Mouse (Mus musculus): ENCODE data around the gene Ggt6. TPM values are rescaled to one million over a fixed set of nuclear protein-coding genes. Genes with fewer than 3 reads are reported as not detected.
"Not testable (repeated sequence)": the region's sequence is repeated elsewhere in the genome, so short reads cannot be mapped to it uniquely, and the experiment has no call there.

Ggt6 gene
- total and polyA plus RNA-seq, 3 experiments, result 0.83 to 13.4 (median 4.7) TPM

DNA sequence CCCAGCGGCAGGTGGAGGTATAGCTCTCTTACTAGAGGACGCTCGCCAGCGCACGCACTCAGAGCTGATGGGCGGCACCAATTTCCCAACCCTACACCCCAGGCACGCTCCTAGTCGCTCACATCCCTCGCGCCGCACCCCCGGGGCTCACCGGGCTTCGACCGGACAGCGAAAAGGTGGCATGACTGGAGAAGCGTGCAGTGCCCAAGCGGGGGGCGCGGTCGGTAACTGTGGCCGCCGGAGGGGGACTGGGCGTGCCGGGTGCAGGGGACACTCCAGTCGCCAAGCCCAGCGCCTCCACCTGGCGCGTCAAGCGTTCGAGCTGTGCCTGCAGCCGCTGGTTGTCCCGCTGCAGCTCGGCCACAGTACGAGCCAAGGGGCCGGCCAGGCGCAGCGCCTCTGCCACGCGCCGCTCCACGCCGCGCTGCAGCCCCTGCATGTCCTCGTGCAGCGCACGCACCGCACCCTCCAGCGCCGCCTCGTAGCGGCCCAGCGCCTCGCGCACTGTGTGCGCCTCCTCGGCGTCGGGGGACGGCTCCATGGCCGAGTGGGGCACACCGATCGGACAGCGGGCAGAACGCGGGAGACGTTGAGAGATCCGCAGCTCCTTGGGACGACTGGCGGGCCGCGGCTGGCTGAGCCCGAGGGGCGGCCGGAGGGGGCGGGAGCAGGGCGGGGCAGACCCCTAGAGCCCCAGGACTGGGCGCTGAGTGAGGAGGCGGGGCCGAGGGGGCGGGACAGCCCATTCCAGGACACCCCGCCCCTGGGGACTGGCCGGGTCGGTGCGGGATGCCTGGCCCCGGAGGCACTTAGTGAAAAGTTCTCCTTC, 24.0 kb upstream of the Ggt6 start, which contains the start of gene Smtnl2:
Gene Smtnl2 (minus strand): TSS at position 621 of the 829 bp plus-strand sequence.
- peak; percentile 95 for DNase-seq

DNA sequence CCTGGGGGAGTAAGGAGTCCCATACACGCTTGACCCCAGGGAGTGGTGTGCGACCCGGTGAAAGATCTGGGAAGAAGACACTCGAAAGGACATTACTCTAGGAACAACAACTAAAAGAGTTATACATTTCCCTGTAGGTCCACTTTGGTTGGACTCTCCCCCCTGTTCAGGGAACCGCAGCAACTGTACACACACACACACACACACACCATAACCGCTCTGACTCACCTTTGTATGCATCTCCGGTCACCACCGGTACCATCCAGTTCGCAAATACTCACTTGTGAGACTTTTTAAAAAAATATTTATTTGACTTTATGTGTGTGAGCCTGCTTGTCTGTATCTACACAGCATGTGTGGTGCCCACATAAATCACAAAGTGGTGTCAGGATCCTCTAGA, 23.4 kb upstream of the Ggt6 start:
- no peak for DNase-seq

DNA sequence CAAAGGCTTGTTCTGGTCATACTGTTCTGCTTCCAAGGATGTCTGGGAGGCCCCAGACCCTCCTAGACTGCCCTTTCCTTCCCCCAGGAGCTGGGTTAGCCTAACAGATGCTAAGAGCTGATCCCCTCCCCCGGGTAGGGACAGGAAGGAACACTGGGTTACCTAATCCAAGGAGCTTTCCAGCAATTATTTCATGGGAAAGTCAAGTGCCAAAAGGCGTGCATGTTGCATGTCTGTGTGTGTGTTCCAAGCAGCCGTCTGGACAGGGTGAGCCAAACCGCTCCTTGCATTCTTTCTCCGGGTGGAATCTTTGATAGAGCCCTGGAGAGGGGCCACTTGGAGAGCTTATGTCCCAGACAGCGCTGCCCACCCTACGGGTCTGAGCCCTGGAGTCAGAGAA, 22.3 kb upstream of the Ggt6 start:
- no peak for DNase-seq

DNA sequence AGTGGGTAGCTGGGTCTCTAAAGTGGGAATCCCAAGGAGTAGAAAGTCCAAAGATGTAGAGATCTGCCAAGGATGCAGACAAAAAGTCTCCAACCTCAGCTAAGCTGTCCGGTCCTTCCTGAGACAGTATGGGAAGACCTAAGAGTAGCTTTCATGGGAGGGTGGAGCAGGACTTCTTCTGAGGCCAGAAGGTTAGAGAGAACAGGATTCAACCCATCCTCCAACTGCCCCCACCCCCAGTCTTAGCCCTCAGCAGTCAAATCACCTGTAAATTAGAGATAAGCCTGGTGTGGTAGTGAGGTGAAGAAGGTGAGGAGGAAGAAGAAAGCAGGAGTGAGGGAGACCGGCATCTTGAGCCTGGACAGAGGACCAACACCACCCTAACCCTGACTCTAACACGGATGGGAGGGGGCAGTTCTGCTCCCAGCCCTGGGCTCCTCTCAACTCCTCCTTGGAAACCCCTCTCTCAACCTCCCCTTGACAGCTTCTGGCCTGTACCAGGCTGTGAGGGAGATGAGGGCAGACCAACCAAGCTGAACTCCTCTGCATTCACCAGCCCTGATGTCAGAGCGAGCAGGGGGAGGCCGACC, 21.6 kb upstream of the Ggt6 start:
- DNase-seq, result no peak

DNA sequence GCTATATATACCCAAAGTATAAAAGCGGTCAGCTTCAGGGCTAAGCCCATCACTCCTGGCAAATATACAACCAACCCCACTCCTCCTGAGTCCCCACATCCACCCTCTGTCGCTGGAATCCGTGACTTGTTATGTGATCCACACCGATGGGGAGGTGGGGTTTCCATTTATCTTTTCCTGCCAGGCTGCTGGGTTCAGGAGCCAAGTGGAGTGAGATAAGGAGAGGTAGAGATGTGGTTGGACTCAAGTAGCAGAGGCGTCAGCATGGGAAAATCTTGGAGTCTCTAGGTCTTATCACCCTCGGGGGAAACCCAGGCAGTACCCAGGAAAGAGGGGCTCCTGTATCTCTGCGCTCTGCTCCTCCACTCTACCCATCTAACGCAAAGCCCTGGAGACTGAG, 20.2 kb upstream of the Ggt6 start:
- no peak for DNase-seq

DNA sequence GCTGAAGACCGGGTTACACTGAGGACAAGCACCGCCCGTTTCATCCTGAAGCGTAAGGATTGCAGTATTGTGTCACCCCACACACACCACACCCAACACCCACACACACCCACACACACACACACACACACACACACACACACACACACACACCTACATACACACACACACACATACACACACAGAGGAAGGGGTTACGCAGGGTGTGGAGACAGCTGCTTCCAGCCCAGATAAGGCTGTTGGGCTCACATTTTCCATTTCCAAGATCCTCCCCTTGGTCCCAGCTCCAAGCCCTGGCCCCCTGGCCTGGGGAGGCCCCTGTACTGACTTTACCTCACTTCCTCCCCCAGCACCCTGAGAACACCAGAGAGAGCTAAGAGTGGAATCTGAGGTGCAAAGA, 18.7 kb upstream of the Ggt6 start:
- DNase-seq, result no peak

DNA sequence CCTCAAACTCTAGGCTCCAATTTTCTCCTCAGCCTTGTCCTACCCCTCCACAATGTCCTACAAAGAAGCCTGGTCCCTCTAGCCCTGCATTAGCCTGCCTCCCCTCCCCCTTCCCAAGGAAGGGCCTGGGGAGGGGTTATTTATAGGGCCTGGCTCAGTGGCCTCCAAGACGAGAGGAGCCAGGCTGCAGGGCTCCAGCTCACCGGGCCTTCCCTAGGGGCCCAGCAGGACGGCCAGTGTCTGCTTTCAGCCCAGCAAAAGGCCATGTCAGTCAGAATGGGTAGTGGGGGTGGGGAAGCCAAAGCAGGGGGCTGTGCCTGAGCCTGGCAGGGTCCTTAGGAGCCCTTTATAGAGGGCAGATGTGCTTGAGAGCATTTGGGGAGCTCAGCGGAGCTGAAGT, 17.9 kb upstream of the Ggt6 start:
- DNase-seq, result no peak

DNA sequence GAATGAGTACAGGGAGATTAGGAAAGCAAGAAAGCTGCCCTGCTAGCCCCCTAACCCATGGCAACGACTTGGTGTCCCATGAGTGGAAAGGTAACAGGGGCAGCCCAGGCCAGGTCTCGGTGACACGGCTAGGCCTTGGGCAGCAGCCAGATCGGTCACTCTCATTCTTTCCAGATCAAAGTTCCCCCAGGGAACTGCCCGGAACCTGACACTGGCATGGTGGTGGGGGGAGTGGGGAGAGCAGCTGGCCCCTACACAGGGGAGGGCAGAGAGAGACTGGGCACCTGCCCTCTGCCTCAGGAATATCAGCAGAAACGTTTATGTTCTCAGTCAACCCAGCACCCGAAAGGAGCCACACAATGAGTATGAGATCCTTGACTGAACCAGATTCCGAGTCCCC, 17.1 kb upstream of the Ggt6 start:
- peak; percentile 42 for DNase-seq

DNA sequence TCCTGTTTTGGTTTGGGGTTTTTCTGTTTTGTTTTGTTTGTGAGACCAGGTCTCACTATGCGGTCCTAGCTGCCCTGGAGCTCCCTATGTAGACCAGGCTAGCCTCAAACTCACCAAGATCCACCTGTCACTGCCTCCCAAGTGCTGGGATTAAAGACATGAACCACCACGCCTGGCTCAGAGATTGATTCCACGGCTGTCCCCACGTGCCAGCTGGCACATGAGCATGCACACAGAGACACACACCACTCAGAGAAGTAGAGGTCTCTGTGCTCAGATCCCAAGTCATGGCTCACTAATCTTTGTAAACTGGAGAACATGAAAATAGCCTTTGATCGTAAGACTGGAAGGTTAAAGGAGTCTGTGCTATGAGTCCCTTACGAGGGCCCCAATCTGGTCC, 16.3 kb upstream of the Ggt6 start:
- no peak for DNase-seq

DNA sequence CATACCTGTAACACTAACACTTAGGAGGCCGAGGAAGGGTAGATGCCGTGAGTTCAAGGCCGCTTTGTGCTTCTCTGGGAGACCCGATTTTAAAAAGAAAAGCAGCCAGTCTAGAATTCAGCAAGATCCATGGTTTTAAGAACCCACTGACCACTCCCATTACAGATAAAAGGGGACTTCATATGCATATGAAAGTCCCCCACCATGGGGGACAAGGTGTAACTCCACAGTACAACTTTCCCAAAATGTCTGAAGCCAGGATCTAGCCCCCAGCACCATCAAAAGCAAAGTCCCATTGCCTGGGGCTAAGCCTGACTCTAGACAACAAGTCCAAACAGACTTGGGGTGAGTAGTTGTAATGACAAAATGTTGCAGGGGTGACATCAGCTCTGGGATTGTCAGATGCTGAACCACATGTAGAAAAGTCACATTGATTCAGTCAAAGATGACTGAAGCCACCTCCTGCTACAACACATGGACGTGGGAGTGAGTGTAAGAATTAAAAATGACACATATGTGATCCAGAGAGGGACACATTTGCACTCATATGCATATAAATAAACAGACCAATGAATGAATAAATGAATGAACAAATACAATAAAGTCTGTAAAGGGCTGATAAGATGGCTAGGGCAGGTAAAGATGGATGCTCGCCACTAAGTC, 14.7 kb upstream of the Ggt6 start:
- no peak for DNase-seq

DNA sequence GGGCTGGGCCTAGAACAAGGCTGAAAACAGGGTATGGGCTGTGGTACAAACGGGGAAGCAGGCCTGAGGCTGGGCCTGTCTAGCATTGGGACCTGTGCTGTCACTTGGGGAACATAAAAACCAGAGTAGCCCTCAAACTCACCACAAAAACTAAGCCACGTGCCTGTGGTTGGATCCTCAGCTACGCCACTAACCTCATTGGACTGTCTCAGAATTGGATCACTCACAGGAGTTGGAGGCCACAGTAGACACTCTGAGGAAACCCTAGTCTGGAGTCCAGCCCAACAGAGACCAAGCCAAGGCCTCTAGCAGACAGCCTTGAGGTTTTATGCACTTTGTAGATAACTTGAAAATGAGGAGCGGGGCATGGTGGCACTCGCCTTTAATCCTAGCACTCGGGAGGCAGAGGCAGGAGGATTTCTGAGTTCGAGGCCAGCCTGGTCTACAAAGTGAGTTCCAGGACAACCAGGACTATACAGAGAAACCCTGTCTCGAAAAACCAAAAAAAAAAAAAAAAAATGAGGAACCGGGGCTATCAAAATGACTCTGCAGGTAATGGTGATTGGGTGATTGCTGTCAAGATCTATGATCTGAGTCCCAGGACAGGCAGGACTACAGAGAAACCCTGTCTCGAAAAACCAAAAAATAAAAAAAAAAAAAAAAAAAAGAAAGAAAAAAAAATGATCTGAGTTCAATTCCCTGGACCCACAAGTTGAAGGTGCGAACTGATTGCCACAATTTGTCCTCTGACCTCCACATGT, 13.6 kb upstream of the Ggt6 start:
- peak; percentile 82 for DNase-seq

DNA sequence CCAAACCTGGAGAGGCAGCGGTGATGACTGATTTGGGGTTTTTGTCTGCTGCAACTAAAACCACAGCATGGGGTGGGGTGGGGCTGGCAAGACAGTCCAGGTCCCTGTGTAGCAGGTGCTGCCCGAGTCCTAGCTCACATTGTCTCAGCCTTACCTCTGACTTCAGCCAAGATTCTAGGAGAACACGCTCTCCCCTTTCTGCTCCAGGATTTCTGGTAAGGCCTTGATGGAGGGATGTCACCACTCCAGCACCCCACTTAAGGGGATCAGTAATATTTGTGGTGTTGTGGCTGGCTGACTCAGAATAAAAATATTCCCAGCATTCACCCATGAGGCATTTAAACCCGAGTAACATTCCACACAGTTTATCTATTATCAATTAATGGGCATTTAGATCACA, 11.6 kb upstream of the Ggt6 start:
- no peak for DNase-seq

DNA sequence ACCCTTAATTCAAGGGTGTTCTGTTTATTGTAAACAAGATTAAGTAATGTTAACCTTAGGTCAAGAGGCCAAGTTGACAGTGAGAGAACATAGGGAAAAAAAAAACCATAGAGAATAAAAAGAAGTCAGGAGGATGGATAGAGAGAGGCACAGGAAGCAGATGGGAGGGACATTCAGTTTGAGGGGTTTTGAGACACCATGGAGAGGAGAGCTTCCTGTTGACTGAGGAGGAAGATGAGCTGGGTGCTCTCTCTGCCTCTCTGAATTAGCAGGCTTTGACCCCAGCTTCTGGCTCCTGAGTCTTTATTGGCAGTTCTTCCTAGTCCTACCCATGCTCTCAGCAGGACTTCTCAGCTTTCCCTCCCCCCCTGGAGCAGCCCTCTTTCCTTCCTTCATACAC, 10.1 kb upstream of the Ggt6 start:
- DNase-seq, result no peak

DNA sequence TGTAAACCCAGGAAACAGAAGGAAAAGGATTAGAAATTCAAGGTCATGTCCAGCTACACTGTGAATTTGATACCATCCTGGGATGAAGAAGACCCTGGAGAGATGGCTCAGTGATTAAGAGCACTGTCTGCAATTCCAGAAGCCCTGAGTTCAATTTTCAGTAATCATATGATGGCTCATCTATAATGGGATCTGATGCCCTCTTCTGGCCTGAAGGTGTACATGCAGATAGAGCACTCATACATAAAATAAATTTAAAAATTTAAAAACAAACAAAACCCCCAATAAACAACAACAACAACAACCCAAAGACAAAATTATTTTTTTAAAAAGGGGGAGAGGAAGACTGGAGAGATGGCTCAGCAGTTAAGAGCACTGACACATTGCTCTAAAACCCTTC, 8.4 kb upstream of the Ggt6 start:
- no peak for DNase-seq

DNA sequence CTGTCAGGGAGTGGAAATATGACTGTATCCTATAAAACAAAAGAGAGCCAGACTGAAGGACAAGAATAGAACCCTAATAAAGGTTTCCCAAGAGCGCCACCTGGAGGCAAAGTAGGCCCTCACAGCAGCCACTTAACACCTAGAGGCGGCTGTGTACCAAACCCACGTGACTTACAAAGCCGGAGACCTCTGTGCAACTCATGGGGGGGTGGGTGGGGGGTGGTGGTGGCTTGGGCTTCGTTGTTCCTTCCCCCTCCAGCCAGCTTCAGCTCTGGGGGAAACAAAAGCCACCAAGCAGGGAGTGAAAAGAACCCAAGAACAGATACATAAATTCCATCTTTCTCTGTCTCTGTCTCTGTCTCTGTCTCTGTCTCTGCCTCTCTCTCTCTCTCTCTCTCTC, 6.6 kb upstream of the Ggt6 start:
- peak; percentile 81 for DNase-seq

DNA sequence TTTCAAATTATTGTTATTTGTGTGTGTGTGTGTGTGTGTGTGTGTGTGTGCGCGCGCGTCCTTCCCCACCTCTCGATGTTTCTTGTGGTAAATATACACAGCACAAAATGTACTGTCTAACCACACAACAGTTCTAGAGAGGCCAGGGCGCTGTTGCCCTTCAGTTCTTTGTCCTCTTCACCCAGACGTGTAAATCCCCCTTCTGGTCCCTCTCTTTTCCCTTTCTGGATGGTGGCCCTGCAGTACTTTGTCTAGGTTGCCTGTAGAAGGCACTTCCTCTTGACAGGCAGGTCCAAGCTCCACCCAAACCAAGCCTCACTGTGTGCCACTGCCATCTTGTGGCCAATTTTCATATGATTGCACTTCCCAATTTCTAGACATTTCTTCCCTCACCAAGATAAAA, 6.0 kb upstream of the Ggt6 start:
- peak; percentile 83 for DNase-seq

DNA sequence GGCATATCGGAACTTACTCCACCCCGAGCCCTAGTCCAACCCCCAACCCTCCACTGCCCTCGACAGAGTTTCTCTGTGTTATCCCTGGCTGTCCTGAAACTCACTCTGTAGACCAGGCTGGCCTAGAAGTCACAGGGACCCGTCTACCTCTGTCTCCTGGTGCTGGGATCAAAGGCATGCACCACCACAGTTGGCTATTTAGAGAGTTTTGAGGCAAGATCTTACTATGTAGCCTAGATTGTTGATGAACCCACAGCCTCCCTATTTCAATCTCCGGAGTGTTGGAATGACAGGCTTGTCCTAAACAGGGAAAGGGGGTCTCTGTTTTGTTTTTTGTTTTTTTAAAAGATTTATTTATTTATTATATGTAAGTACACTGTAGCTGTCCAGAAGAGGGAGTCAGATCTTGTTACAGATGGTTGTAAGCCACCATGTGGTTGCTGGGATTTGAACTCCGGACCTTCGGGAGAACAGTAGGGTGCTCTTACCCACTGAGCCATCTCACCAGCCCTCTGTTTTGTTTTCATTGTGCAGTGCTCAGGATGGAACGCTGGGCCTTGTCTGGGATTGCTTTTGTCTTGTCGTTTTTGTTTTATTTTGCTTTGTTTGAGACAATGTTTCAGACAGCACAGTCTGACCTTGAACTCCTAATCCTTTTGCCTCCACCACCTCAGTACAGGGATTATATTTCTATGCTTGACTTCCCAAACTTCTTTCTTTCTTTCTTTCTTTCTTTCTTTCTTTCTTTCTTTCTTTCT, 4.8 kb upstream of the Ggt6 start:
- not testable (repeated sequence) for DNase-seq

DNA sequence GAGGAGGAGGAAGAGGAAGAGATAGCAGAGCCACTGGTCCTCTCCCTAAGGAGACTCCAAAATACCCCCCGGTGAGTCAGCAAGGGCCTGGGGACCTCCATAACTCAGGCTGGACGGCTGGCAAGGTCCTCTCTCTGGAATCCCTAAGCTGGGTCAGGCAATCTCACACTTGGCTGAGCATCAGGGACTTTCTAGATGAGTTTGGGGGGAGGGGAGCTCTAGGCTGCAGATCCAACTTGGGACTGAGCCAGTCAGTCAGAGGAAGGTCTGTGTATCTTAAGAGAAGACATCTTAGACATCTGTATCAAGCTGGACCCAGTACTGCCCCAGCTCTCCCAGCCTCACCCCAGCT, 344 bp downstream of the Ggt6 start:
- peak; percentile 86 for DNase-seq

DNA sequence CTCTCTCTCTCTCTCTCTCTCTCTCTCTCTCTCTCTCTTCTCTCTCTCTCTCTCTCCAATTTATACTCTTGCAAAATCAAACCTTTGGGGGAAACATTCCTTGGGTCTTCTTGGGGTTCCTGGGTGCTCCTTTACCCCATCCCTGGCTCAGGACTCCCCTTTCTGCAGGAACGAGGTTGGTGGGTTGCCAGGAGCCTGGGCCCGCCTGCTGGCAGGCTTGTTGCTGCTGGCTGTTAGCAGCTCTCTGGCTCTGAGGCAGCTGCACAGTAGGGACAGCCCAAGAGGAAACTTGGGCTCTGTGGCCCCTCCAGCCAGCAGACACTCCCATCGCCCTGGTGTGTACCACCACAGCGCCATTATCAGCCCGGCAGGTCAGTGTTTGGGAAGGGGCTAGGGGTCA, 945 bp downstream of the Ggt6 start:
- DNase-seq, result peak; percentile 71

DNA sequence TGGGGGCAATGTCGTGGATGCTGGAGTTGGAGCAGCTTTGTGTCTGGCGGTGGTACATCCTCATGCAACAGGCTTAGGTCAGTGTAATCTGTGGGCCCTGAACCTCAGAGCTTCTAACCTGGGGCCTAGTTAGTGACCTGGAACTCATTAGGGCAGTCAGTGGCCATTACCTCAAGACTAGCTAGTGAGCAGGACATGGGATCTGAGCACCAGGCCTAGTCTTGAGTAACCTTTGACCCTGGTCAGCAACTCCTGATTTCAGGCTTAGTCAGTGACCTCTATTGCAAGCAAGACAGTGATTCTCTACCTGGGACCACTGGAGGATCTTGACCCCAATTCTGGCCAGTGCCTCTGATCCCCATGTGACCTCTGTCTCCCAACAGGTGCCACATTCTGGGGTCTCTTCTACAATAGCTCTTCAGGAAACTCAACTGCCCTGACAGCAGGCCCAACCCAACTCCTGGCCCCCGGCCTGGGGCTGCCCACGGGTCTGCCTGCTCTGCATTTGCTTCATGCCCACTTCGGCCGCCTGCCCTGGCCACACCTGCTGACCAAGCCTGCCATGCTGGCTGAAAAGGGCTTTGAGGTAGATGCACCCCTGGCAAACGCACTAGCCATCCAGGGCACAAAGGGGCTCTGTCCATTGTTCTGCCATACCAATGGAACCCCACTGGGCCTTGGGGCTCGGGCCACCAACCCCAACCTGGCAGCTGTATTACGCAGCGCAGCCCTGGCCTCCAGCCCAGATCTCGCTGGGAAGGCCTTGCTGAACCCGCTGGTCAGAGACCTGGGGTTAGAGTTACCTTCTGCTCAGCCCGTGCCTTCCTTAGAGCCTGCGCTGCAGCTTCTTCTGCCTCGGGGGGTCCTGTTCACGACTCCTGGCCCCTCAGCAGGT, 1.7 kb downstream of the Ggt6 start:
- peak; percentile 81 for DNase-seq

DNA sequence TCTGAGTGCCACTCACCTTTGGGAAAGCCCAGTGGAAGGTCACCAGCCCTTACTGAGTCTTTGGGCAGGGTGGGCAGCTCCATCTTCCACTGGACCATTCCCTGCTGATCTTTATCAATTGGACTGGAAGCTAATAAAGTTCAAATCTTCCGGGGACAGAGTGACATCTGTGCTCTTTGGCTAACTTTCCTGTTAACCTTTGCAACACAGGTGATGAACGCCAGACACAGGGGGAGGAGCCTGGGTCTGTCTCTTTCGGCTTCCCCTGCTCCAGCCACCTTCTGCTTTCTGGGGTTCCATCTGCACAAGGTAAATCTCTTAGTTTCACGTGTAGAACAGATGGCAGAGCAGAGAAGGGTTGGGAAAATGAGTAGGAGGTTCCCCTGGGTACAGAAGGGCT, 3.1 kb downstream of the Ggt6 start:
- DNase-seq, result no peak

Measured in adrenal gland, adult 2 months (tissue).